Mouse (Mus musculus) kidney, adult 2 months (tissue): Measurements from ENCODE around the gene Palb2.

ENCODE experiments used
- CTCF ChIP-seq: fragments of 200-500 bp; conservative IDR thresholded peaks from 2 replicates; pipeline ENCODE4 v1.5.1; 2011; ENCODE audit warnings: low read depth, mild to moderate bottlenecking, control low read depth, low read length, moderate library complexity, mixed read lengths; ENCODE audit not compliant: insufficient read depth, insufficient read length
- POLR2A ChIP-seq: fragments of 200-500 bp; IDR thresholded peaks from one replicate; pipeline ENCODE4 v1.6.1; 2011; ENCODE audit warnings: low read depth, low read length, control low read depth

DNA sequence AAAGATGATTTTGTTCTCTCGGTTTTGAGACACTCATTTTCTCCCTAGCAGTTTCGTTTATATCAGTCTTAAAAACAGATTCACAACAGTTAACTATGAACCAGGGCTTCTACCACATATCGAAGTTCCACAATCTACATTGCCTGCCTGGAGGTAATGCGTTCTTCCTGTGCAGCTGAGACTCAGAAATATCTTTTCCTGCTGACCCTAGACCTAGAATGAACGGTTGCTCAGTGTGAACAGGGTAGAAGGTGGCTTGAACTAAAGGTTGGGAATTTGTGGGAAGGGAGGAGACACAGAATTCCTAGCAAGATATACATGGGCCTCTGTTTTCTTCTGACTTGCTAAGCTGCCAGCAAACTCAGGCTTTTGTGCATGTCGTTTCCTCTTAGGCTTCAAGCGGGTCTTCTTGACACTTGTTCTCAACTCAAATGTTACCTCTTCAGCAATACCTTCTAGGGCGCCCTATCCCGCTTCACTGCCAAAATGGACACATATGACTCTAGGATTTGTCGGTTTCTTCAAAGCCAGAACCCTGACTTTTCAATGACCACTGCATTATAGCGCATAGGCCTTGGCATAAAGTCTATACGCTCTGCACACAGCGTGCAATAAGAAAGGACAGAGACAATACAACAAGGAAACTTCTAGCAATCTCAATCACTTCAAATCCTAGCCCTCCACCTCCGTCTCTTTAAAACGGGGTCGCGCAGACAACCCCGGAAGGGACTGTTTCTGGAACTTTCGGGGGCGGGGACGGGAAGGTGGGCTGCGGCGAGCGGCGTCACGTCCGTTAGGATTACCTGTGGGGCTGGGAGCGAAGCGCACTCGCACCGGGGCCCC, 66.5 kb downstream of the Palb2 start:
- no peak for TF ChIP-seq CTCF
- no peak for TF ChIP-seq POLR2A
